ENCODE assay signal across 7 mouse cellular contexts in the genomic region with DNA sequence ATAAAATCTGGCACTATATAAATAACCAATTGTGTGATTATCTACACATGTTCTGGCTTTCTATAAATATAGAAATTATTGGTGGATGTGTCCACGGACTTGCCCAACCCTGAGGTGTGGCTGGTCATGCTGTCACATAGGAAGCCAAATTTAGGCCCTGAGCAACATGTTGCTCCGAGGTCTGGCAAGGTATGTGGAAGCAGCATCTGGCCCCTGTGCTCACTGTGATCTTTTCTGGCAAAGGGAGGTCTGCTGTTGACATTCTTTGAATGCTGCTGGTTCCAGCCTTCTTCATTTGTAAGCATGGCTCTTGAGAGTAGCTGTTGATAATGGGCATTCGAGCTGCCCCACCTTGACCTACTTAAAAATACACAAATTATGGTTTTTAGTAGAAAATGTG. TPM values are rescaled to one million over a fixed set of nuclear protein-coding genes. Genes with fewer than 3 reads are reported as not detected.
DNase-seq lines count a peak whose midpoint lies in the region; ATAC-seq and TF ChIP-seq lines count a peak whose summit lies in the region.

No protein-coding gene starts in this region.

- TF ChIP-seq CTCF in layer of hippocampus, adult 2 months (conservative IDR thresholded peaks at IDR 0.05), result no peak

- H3K4me1 ChIP-seq in heart, embryonic 12.5 days (replicated peaks), result peaks cover 13% of the 10 kb centered on the region

- WGBS in heart, embryonic 12.5 days, result 31% methylated on average over 3 of the region's 3 CpGs

- no peak for ATAC-seq in heart, embryonic 12.5 days (ENCODE audit: insufficient number of reproducible peaks, low FRiP score)

- H3K27ac ChIP-seq in layer of hippocampus, adult 2 months, result peak overlapping the region; percentile 89
- H3K27ac ChIP-seq in heart, embryonic 12.5 days (ENCODE audit: poor library complexity, severe bottlenecking), result peak overlapping the region; percentile 66; the same call in 1 of the 2 replicates

- no peaks in the 10 kb centered on the region for H3K27me3 ChIP-seq in heart, embryonic 12.5 days (replicated peaks)

- H3K4me3 ChIP-seq in layer of hippocampus, adult 2 months, result peak overlapping the region; percentile 59
- no peak overlapping the region for H3K4me3 ChIP-seq in heart, embryonic 12.5 days

- no peaks in the 10 kb centered on the region for H3K9me3 ChIP-seq in heart, embryonic 12.5 days (replicated peaks)

- H3K9ac ChIP-seq in heart, embryonic 12.5 days, result no peak overlapping the region

- H3K36me3 ChIP-seq in heart, embryonic 12.5 days, result no peaks in the 10 kb centered on the region

- DNase-seq in layer of hippocampus, adult 2 months (ENCODE audit: low spot score in 2 of 2), result no peak
- no peak for DNase-seq in layer of hippocampus, postnatal 25 days (ENCODE audit: extremely low spot score in 1 of 2, low spot score in 1 of 2)
- peak; percentile 82 for DNase-seq in cerebellum, adult 9-10 months
- DNase-seq in lung, postnatal 36 days, result peak; percentile 50
- no peak for DNase-seq in adipocyte (ENCODE audit: low spot score)
- no peak for DNase-seq in urinary bladder, postnatal 4 days (ENCODE audit: low spot score in 2 of 2)

- no peak overlapping the region for H3K4me2 ChIP-seq in heart, embryonic 12.5 days

RNA-seq across cellular contexts. Expression of gene Zbtb20, which starts 35.0 kb away (rescaled TPM):
- 100 to 1,000 TPM; 335 to 353 TPM for total RNA-seq in layer of hippocampus, adult 2 months (2021)
- total RNA-seq in layer of hippocampus, postnatal 25 days (2021), result 100 to 1,000 TPM; 251 to 334 TPM
- polyA plus RNA-seq in heart, embryonic 12.5 days (2016; fragmentation: Nextera tagmentation; extraction: Ambion mirVana), result 38.1 and 40.1 TPM in 2 replicates

Comparison
In these comparisons a context has a peak if more than half of its experiments do, and no peak if none do; other contexts are left out.
1. DNase-seq: peak in cerebellum, adult 9-10 months (single experiment) and lung, postnatal 36 days (single experiment); none in layer of hippocampus, adult 2 months (0 of 2), layer of hippocampus, postnatal 25 days (0 of 2), adipocyte (single experiment) and urinary bladder, postnatal 4 days (0 of 2).